Mouse (Mus musculus): ENCODE measurements around the gene Peli1.
"Not testable (repeated sequence)": the region's sequence is repeated elsewhere in the genome, so short reads cannot be mapped to it uniquely, and the experiment has no call there.

GRCm38 (mm10) chr11:21169608-21169860 is 78.4 kb downstream of the Peli1 start:
- TF ChIP-seq CTCF (IDR thresholded peaks at IDR 0.05; ENCODE audit: control insufficient read depth, insufficient read depth, insufficient read length); MAX (IDR thresholded peaks at IDR 0.05); USF1 (IDR thresholded peaks at IDR 0.05; ENCODE audit: low read depth); MYOD1 (IDR thresholded peaks at IDR 0.05; ENCODE audit: control insufficient read depth, insufficient read length, low read depth); CEBPB (IDR thresholded peaks at IDR 0.05; ENCODE audit: low read depth); MYOG (IDR thresholded peaks at IDR 0.05; ENCODE audit: control insufficient read depth, extremely low read depth, insufficient read length); FOSL1 (IDR thresholded peaks at IDR 0.05; ENCODE audit: insufficient read depth, low read length, poor library complexity, severe bottlenecking): not testable (repeated sequence)

Data from C2C12 (cell line).